Comparison of ENCODE assay signal across 9 mouse cellular contexts in the genomic region with DNA sequence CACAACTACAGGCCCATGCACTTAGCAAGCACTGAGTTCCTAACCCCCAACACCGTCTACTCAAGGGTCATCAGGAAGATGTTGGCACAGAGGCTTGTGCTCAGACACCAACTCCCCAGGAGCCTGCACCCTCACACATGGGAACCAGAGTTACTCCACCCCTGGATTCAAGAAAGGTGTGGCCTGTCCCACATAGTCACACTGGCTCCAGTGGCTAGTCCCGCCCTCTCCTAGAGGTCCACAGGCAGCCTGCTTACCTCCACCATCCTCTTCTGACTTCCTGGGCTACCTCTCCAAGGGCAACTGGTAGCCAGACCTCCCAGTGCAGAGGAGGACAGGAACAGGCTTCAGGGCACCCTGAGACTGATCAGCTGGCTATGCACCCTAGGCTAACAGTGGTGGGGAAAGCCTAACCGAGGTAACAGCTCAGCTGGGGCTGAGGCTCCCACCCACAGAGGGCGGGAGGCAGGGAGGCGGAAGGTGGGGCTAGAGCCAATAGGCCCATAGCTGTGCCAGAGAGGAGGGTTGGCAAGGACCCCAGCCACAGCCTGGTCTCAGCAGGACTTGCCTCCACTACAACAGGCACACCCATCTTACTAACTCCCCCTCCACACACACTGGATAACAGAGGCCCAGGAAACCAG. TPM values are rescaled to one million over a fixed set of nuclear protein-coding genes. Genes with fewer than 3 reads are reported as not detected.
DNase-seq lines count a peak whose midpoint lies in the region; ATAC-seq lines count a peak whose summit lies in the region.
"Had no signal": no experiment of that assay in that cellular context is flagged by ENCODE, and none has a peak within 500 bp of the region (broad histone marks: within the 10 kb centered on the region; RNA-seq: fewer than 3 reads in every experiment).

No protein-coding gene starts in this region.

- peak; percentile 27 for ATAC-seq in intestine, embryonic 16.5 days
- ATAC-seq in limb, embryonic 15.5 days (ENCODE audit: insufficient number of reproducible peaks, low FRiP score, low TSS enrichment, low read depth), result peak; percentile 73
- ATAC-seq in CD4-positive, CD25-positive, alpha-beta regulatory T cell, adult 4 months, result no peak

- DNase-seq in right cerebral cortex, postnatal 10 days (ENCODE audit: low spot score in 2 of 2), result peak; percentile 69 to 70
- DNase-seq in right cerebral cortex, adult 2 months (ENCODE audit: low spot score in 2 of 2), result no peak
- DNase-seq in gastrocnemius, postnatal 10 days, result peak; percentile 73
- DNase-seq in ovary, postnatal 36 days (ENCODE audit: low spot score), result peak; percentile 71
- no peak for DNase-seq in adrenal gland, adult 2 months

- H3K9ac ChIP-seq in intestine, embryonic 16.5 days (ENCODE audit: low read depth, low read length), result peak overlapping the region; percentile 39; the same call in 1 of the 2 replicates
- H3K9ac ChIP-seq in limb, embryonic 15.5 days, result no peak overlapping the region

- H3K36me3 ChIP-seq in intestine, embryonic 16.5 days (ENCODE audit: control insufficient read depth, insufficient read depth, low read length), result no peaks in the 10 kb centered on the region
- H3K36me3 ChIP-seq in limb, embryonic 15.5 days, result no peaks in the 10 kb centered on the region

- H3K9me3 ChIP-seq in intestine, embryonic 16.5 days (ENCODE audit: control insufficient read depth, low read length), result no peaks in the 10 kb centered on the region
- H3K9me3 ChIP-seq in limb, embryonic 15.5 days, result no peaks in the 10 kb centered on the region

- H3K4me2 ChIP-seq in intestine, embryonic 16.5 days (ENCODE audit: low read depth, low read length), result no peak overlapping the region
- H3K4me2 ChIP-seq in limb, embryonic 15.5 days, result no peak overlapping the region

- peaks cover 81% of the 10 kb centered on the region for H3K4me1 ChIP-seq in intestine, embryonic 16.5 days (ENCODE audit: control insufficient read depth, insufficient read depth, low read length)
- peaks cover 57% of the 10 kb centered on the region for H3K4me1 ChIP-seq in limb, embryonic 15.5 days

- H3K27me3 ChIP-seq in intestine, embryonic 16.5 days (replicated peaks; ENCODE audit: control insufficient read depth, insufficient read depth, low read length), result no peaks in the 10 kb centered on the region
- H3K27me3 ChIP-seq in limb, embryonic 15.5 days, result no peaks in the 10 kb centered on the region

- no peak overlapping the region for H3K4me3 ChIP-seq in intestine, embryonic 16.5 days (ENCODE audit: low read length)
- no peak overlapping the region for H3K4me3 ChIP-seq in limb, embryonic 15.5 days

- H3K27ac ChIP-seq in intestine, embryonic 16.5 days (ENCODE audit: low read length), result peak overlapping the region; percentile 79; the same call in 1 of the 2 replicates
- peak overlapping the region; percentile 72 for H3K27ac ChIP-seq in limb, embryonic 15.5 days

- 67% methylated on average over 5 of the region's 5 CpGs for WGBS in intestine, embryonic 16.5 days
- 50% methylated on average over 5 of the region's 5 CpGs for WGBS in limb, embryonic 15.5 days

RNA-seq across cellular contexts. Expression of a gene that starts 21.6 kb away (rescaled TPM):
- 10 to 100 TPM; 24.7 to 27.5 TPM for total RNA-seq in gastrocnemius, postnatal 10 days (2021)
- polyA plus RNA-seq in intestine, embryonic 16.5 days (2015; fragmentation: Nextera tagmentation; extraction: Ambion mirVana), result 7.8 and 9.7 TPM in 2 replicates
- polyA plus RNA-seq in limb, embryonic 15.5 days (2015; fragmentation: Nextera tagmentation; extraction: Ambion mirVana), result 26.3 and 28.3 TPM in 2 replicates
- 10 to 100 TPM; 61.0 to 78.2 TPM for total RNA-seq in adrenal gland, adult 2 months (2021)
- 127 and 146 TPM in 2 replicates for polyA plus RNA-seq in adrenal gland, adult 2 months (2012; rRNA removed)
- polyA plus RNA-seq in CD4-positive, CD25-positive, alpha-beta regulatory T cell, adult 4 months (2017; shearing (Covaris generic)), result 1 to 10 TPM; 7.4 to 7.5 TPM

RNA-seq across cellular contexts. Expression of a gene that starts 21.6 kb away (rescaled TPM):
- 1 to 10 TPM; 5.5 to 7.0 TPM for total RNA-seq in gastrocnemius, postnatal 10 days (2021)
- polyA plus RNA-seq in intestine, embryonic 16.5 days (2015; fragmentation: Nextera tagmentation; extraction: Ambion mirVana), result 51.2 and 55.4 TPM in 2 replicates
- polyA plus RNA-seq in limb, embryonic 15.5 days (2015; fragmentation: Nextera tagmentation; extraction: Ambion mirVana), result 33.7 and 34.9 TPM in 2 replicates
- total RNA-seq in adrenal gland, adult 2 months (2021), result 10 to 100 TPM; 28.7 to 29.6 TPM
- 53.5 and 54.9 TPM in 2 replicates for polyA plus RNA-seq in adrenal gland, adult 2 months (2012; rRNA removed)
- 1 to 10 TPM; 1.9 to 2.1 TPM for polyA plus RNA-seq in CD4-positive, CD25-positive, alpha-beta regulatory T cell, adult 4 months (2017; shearing (Covaris generic))

RNA-seq across cellular contexts. Expression of a gene that starts 29.3 kb away (rescaled TPM):
- total RNA-seq in gastrocnemius, postnatal 10 days (2021), result not detected
- polyA plus RNA-seq in intestine, embryonic 16.5 days (2015; fragmentation: Nextera tagmentation; extraction: Ambion mirVana), result 0.09 and 0.20 TPM in 2 replicates
- 1.6 and 2.3 TPM in 2 replicates for polyA plus RNA-seq in limb, embryonic 15.5 days (2015; fragmentation: Nextera tagmentation; extraction: Ambion mirVana)
- total RNA-seq in adrenal gland, adult 2 months (2021), result not detected
- polyA plus RNA-seq in adrenal gland, adult 2 months (2012; rRNA removed), result 0.10 TPM in 1 of 2 replicates, not detected in the other
- not detected for polyA plus RNA-seq in CD4-positive, CD25-positive, alpha-beta regulatory T cell, adult 4 months (2017; shearing (Covaris generic))

RNA-seq across cellular contexts. Expression of a gene that starts 35.7 kb away (rescaled TPM):
- not detected for total RNA-seq in gastrocnemius, postnatal 10 days (2021)
- polyA plus RNA-seq in intestine, embryonic 16.5 days (2015; fragmentation: Nextera tagmentation; extraction: Ambion mirVana), result 94.3 and 150 TPM in 2 replicates
- not detected in 2 replicates for polyA plus RNA-seq in limb, embryonic 15.5 days (2015; fragmentation: Nextera tagmentation; extraction: Ambion mirVana)
- not detected for total RNA-seq in adrenal gland, adult 2 months (2021)
- 0.44 and 0.48 TPM in 2 replicates for polyA plus RNA-seq in adrenal gland, adult 2 months (2012; rRNA removed)
- polyA plus RNA-seq in CD4-positive, CD25-positive, alpha-beta regulatory T cell, adult 4 months (2017; shearing (Covaris generic)), result not detected
- total RNA-seq: left cerebral cortex, postnatal 10 days had no signal

RNA-seq across cellular contexts. Expression of a gene that starts 53.8 kb away (rescaled TPM):
- not detected for total RNA-seq in gastrocnemius, postnatal 10 days (2021)
- not detected in 2 replicates for polyA plus RNA-seq in intestine, embryonic 16.5 days (2015; fragmentation: Nextera tagmentation; extraction: Ambion mirVana)
- polyA plus RNA-seq in limb, embryonic 15.5 days (2015; fragmentation: Nextera tagmentation; extraction: Ambion mirVana), result not detected in 2 replicates
- not detected for total RNA-seq in adrenal gland, adult 2 months (2021)
- 0.48 and 0.59 TPM in 2 replicates for polyA plus RNA-seq in adrenal gland, adult 2 months (2012; rRNA removed)
- not detected for polyA plus RNA-seq in CD4-positive, CD25-positive, alpha-beta regulatory T cell, adult 4 months (2017; shearing (Covaris generic))
- total RNA-seq: left cerebral cortex, postnatal 10 days had no signal

Comparison
In these comparisons a context has a peak if more than half of its experiments do, and no peak if none do; other contexts are left out.
1. DNase-seq: peak in right cerebral cortex, postnatal 10 days (2 of 2), gastrocnemius, postnatal 10 days (single experiment) and ovary, postnatal 36 days (single experiment); none in right cerebral cortex, adult 2 months (0 of 2) and adrenal gland, adult 2 months (single experiment).
2. RNA of a gene that starts 21.6 kb away (polyA plus RNA-seq): 51.2 to 55.4 TPM in intestine, embryonic 16.5 days, 53.5 to 54.9 TPM in adrenal gland, adult 2 months and 33.7 to 34.9 TPM in limb, embryonic 15.5 days; 1.9 to 2.1 TPM in CD4-positive, CD25-positive, alpha-beta regulatory T cell, adult 4 months; every median in the first group is over 10 times any median in the second.